Mouse (Mus musculus): ENCODE results near the gene Zfp575. TPM values are rescaled to one million over a fixed set of nuclear protein-coding genes. Genes with fewer than 3 reads are reported as not detected.

Zfp575 gene
- total RNA-seq (2014; rRNA removed) (2.3 and 3.2 TPM in 2 replicates), polyA plus RNA-seq (2015; fragmentation: Nextera tagmentation; extraction: Ambion mirVana) (28.3 and 29.5 TPM in 2 replicates)

- Histone ChIP-seq H3K4me1 (ENCODE audit: insufficient read depth, low read length) (no peaks in the 10 kb centered on the region), H3K4me3 (ENCODE audit: low read depth, low read length) (peak within 1 kb of the TSS; percentile 64), H3K4me2 (ENCODE audit: low read depth, low read length, poor library complexity, severe bottlenecking) (peak within 1 kb of the TSS; percentile 66), H3K36me3 (ENCODE audit: insufficient read depth, low read length) (0 out of 2 replicates have a peak, but pooled peaks cover 3% of the 10 kb centered on the region), H3K27me3 (ENCODE audit: insufficient read depth, low read length) (no peaks in the 10 kb centered on the region), H3K9ac (replicated peaks; ENCODE audit: low read length, poor library complexity, severe bottlenecking) (peak within 1 kb of the TSS; percentile 90), H3K27ac (ENCODE audit: low read depth, low read length) (peak within 1 kb of the TSS; percentile 71), H3K9me3 (ENCODE audit: low read length) (no peaks in the 10 kb centered on the region)
- ATAC-seq (ENCODE audit: low FRiP score), result peak; percentile 83
- 5% methylated on average over 30 of the region's 30 CpGs for WGBS
- peak; percentile 84 for DNase-seq (ENCODE audit: low spot score)
- TF ChIP-seq CTCF (IDR thresholded peaks at IDR 0.05), result no peak
Observed at GRCm38 (mm10) chr7:24587330-24588105, at the start of gene Zfp575, which contains the start of gene Ethe1. Gene Zfp575 (minus strand): TSS chr7:24587641. Gene Ethe1 (plus strand): TSS chr7:24587543.

- ATAC-seq (ENCODE audit: low FRiP score) (no peak), DNase-seq (ENCODE audit: low spot score) (no peak)
- TF ChIP-seq CTCF (IDR thresholded peaks at IDR 0.05), result no peak
- 0 out of 2 replicates have a peak overlapping the region, but pooled peaks have one; percentile 8 for H3K4me3 ChIP-seq (ENCODE audit: low read depth, low read length)
- no peaks in the 10 kb centered on the region for H3K36me3 ChIP-seq (ENCODE audit: insufficient read depth, low read length)
- H3K9me3 ChIP-seq (ENCODE audit: low read length), result no peaks in the 10 kb centered on the region
- peaks cover 35% of the 10 kb centered on the region for H3K27me3 ChIP-seq (ENCODE audit: insufficient read depth, low read length)
- H3K4me2 ChIP-seq (ENCODE audit: low read depth, low read length, poor library complexity, severe bottlenecking), result peak overlapping the region; percentile 82
- no peak overlapping the region for H3K27ac ChIP-seq (ENCODE audit: low read depth, low read length)
- H3K9ac ChIP-seq (replicated peaks; ENCODE audit: low read length, poor library complexity, severe bottlenecking), result no peak overlapping the region
- under 1% methylated on average over 18 of the region's 18 CpGs for WGBS
- H3K4me1 ChIP-seq (ENCODE audit: insufficient read depth, low read length), result no peaks in the 10 kb centered on the region
Observed at GRCm38 (mm10) chr7:24637046-24637445, 49.6 kb upstream of the Zfp575 start.

- Histone ChIP-seq H3K36me3 (ENCODE audit: insufficient read depth, low read length) (no peaks in the 10 kb centered on the region), H3K27me3 (ENCODE audit: insufficient read depth, low read length) (peaks cover 35% of the 10 kb centered on the region), H3K27ac (ENCODE audit: low read depth, low read length) (no peak within 1 kb of the TSS), H3K9me3 (ENCODE audit: low read length) (no peaks in the 10 kb centered on the region), H3K4me3 (ENCODE audit: low read depth, low read length) (0 out of 2 replicates have a peak within 1 kb of the TSS, but pooled peaks have one; percentile 8), H3K9ac (replicated peaks; ENCODE audit: low read length, poor library complexity, severe bottlenecking) (no peak within 1 kb of the TSS), H3K4me1 (ENCODE audit: insufficient read depth, low read length) (no peaks in the 10 kb centered on the region), H3K4me2 (ENCODE audit: low read depth, low read length, poor library complexity, severe bottlenecking) (peak within 1 kb of the TSS; percentile 82)
- no peak for TF ChIP-seq CTCF (IDR thresholded peaks at IDR 0.05)
- DNase-seq (ENCODE audit: low spot score), result no peak
- ATAC-seq (ENCODE audit: low FRiP score), result no peak
- WGBS, result 22% methylated on average over 15 of the region's 15 CpGs
Observed at GRCm38 (mm10) chr7:24636264-24636663, 48.8 kb upstream of the Zfp575 start, which contains the start of gene Lypd3. Gene Lypd3 (plus strand): TSS chr7:24636550.

GRCm38 (mm10) chr7:24630116-24630880 is 42.9 kb upstream of the Zfp575 start:
- WGBS, result 73% methylated on average over 10 of the region's 10 CpGs
- Histone ChIP-seq H3K4me3 (ENCODE audit: low read depth, low read length) (no peak overlapping the region), H3K27ac (ENCODE audit: low read depth, low read length) (no peak overlapping the region), H3K9ac (replicated peaks; ENCODE audit: low read length, poor library complexity, severe bottlenecking) (no peak overlapping the region), H3K27me3 (ENCODE audit: insufficient read depth, low read length) (no peaks in the 10 kb centered on the region), H3K36me3 (ENCODE audit: insufficient read depth, low read length) (no peaks in the 10 kb centered on the region), H3K9me3 (ENCODE audit: low read length) (no peaks in the 10 kb centered on the region), H3K4me2 (ENCODE audit: low read depth, low read length, poor library complexity, severe bottlenecking) (no peak overlapping the region), H3K4me1 (ENCODE audit: insufficient read depth, low read length) (no peaks in the 10 kb centered on the region)
- ATAC-seq (ENCODE audit: low FRiP score) (no peak), DNase-seq (ENCODE audit: low spot score) (no peak)
- TF ChIP-seq CTCF (IDR thresholded peaks at IDR 0.05), result no peak

- no peak for ATAC-seq (ENCODE audit: low FRiP score)
- no peaks in the 10 kb centered on the region for H3K36me3 ChIP-seq (ENCODE audit: insufficient read depth, low read length)
- 77% methylated on average over 4 of the region's 4 CpGs for WGBS
- no peak overlapping the region for H3K4me3 ChIP-seq (ENCODE audit: low read depth, low read length)
- no peaks in the 10 kb centered on the region for H3K9me3 ChIP-seq (ENCODE audit: low read length)
- no peak for DNase-seq (ENCODE audit: low spot score)
- H3K9ac ChIP-seq (replicated peaks; ENCODE audit: low read length, poor library complexity, severe bottlenecking), result no peak overlapping the region
- H3K27me3 ChIP-seq (ENCODE audit: insufficient read depth, low read length), result no peaks in the 10 kb centered on the region
- H3K27ac ChIP-seq (ENCODE audit: low read depth, low read length), result no peak overlapping the region
- TF ChIP-seq CTCF (IDR thresholded peaks at IDR 0.05), result no peak
- no peak overlapping the region for H3K4me2 ChIP-seq (ENCODE audit: low read depth, low read length, poor library complexity, severe bottlenecking)
- no peaks in the 10 kb centered on the region for H3K4me1 ChIP-seq (ENCODE audit: insufficient read depth, low read length)
Observed at GRCm38 (mm10) chr7:24629672-24630071, 42.2 kb upstream of the Zfp575 start.
